Mouse (Mus musculus) spleen, adult 2 months (tissue): ENCODE data around the gene Zfp691. TPM values are rescaled to one million over a fixed set of nuclear protein-coding genes. Genes with fewer than 3 reads are reported as not detected.

Experiments
- DNase-seq, 2 experiments: peaks; one replicate each; pipeline versions ENCODE4 v3.0.0 to v3.0.0-alpha.2; 2012 to 2021; ENCODE audit warnings: low spot score in 2 of 2, low read depth in 1 of 2
- H3K27ac ChIP-seq: fragments of 200-500 bp; 2 replicates; pipeline ENCODE4 v1.5.1; 2012; ENCODE audit warnings: low read length, inconsistent platforms; ENCODE audit not compliant: insufficient read depth
- H3K27me3 ChIP-seq: fragments of 200-500 bp; 2 replicates; pipeline ENCODE4 v1.6.1; 2012; ENCODE audit warnings: mild to moderate bottlenecking, moderate library complexity, low read length, inconsistent platforms; ENCODE audit not compliant: control insufficient read depth, insufficient read depth
- H3K36me3 ChIP-seq: fragments of 200-500 bp; 2 replicates; pipeline ENCODE4 v1.6.1; 2012; ENCODE audit warnings: mild to moderate bottlenecking, low read length, inconsistent platforms; ENCODE audit not compliant: control insufficient read depth, insufficient read depth
- H3K4me1 ChIP-seq: fragments of 200-500 bp; 2 replicates; pipeline ENCODE4 v1.6.1; 2011; ENCODE audit warnings: inconsistent platforms; ENCODE audit not compliant: control insufficient read depth, insufficient read depth, insufficient read length
- H3K4me3 ChIP-seq: fragments of 200-500 bp; 2 replicates; pipeline ENCODE4 v1.5.1; 2011; ENCODE audit warnings: mild to moderate bottlenecking, inconsistent platforms; ENCODE audit not compliant: insufficient read depth, insufficient read length; ENCODE audit errors: extremely low read depth
- CTCF ChIP-seq: fragments of 200-500 bp; IDR thresholded peaks from 2 replicates; pipeline ENCODE4 v1.5.1; 2011; ENCODE audit warnings: mild to moderate bottlenecking, inconsistent platforms; ENCODE audit not compliant: insufficient read depth, insufficient read length, insufficient replicate concordance; ENCODE audit errors: extremely low read depth
- POLR2A ChIP-seq: fragments of 200-500 bp; IDR thresholded peaks from 2 replicates; pipeline ENCODE4 v1.6.1; 2011; ENCODE audit warnings: low read depth, low read length, inconsistent platforms
- WGBS: fragments of 180-500 bp; shearing (Covaris S2); methylation state at CpG from one replicate; pipeline ENCODE4 v1.1.7; 2018; 5-methylcytosine and 5-hydroxymethylcytosine counted together
- polyA plus RNA-seq: library from polyadenylated mRNA; depleted of rRNA; stranded (reverse); fragments of >200 nt; gene quantifications from 2 replicates; pipeline ENCODE4 v1.2.3, GENCODE M21; 2012; rRNA removed

Gene Zfp691
- polyA plus RNA-seq: 10.2 and 10.4 TPM in 2 replicates

DNA sequence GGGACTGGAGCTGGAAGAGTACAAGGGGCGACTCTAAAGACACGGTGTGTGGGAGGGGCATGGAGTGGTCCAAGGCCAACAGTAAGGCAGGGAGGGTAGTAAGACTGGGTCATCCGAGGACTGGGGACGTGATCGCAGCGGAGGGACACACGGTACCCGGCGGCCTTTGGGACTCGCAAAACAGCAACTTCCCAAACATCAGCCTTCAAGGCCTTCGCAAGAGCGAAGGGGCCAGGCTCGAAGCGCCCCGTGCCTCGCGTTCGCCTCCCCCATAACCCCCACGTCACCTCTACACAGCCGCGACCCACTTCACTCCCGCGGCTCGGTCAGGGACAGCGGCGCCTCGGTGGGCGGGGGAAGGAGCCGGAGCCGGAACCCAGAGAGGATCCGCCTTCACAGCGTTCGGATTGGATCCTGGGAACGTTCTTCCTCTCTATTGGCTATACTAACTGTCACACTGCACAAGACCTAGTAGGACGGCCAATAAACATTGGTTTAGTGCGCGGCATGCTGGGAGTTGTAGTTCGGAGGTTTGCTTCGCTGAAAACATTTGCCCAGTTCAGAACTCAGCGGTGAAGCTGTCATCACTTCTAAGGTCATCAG is at the start of gene Zfp691:
TSS of gene Zfp691 (minus strand) at position 345 of the 603 bp plus-strand sequence.
- WGBS: under 1% methylated on average over 40 of the region's 40 CpGs
- Histone ChIP-seq H3K4me1 (peaks cover 9% of the 10 kb centered on the region; the same call in 1 of the 2 replicates), H3K36me3 (peaks cover 5% of the 10 kb centered on the region), H3K27me3 (no peaks in the 10 kb centered on the region), H3K4me3 (peak within 1 kb of the TSS; percentile 79), H3K27ac (0 out of 2 replicates have a peak within 1 kb of the TSS, but pooled peaks have one; percentile 11)
- peak; percentile 94 to 95 for DNase-seq
- TF ChIP-seq CTCF: no peak
- peak; percentile 46; the same call in 1 of the 2 replicates for TF ChIP-seq POLR2A

DNA sequence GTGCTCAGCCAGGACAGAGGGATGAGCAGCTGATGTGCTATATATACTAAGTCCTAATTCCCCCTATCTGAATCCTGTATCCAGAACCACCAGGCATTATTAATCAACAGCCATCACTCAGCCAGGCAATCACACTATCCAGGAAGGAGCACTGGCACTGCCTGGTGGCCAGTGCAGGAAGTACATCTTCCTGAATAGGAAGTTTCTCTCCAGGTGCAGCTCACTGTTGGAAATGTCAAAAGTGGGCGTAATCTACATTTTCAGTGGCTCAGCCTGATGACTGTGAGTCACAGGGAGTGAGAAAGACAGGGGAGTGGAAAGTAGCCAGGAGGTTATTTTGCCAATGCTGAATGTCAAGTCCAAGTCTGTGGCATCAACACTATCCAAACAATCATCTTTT is 49.7 kb upstream of the Zfp691 start:
- Histone ChIP-seq H3K4me3 (no peak overlapping the region), H3K27ac (no peak overlapping the region), H3K4me1 (no peaks in the 10 kb centered on the region), H3K36me3 (peaks cover 14% of the 10 kb centered on the region), H3K27me3 (no peaks in the 10 kb centered on the region)
- WGBS: 86% methylated on average over 1 of the region's 1 CpGs
- TF ChIP-seq POLR2A (no peak), CTCF (peak; percentile 35; the same call in 1 of the 2 replicates)
- DNase-seq: no peak

DNA sequence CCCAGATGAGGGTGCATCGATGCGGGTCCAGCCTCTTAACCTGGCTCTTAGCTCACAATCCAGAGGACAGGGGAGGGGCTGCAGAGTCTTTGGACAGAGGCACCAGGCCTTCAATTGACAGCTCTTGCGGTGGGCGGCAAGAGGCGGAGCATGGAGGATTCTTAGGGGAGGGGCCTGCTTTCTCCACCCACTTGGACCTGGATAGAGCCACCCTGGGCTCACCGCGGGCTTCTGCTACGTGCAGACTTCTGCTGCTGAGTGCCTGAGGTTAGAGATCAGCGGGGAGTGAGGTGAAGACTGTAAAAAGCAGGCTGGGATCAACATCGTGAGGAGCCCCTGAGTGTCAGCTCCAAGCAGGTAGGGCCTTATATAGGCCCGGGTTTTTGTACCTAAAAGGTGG is 44.2 kb upstream of the Zfp691 start, which contains the start of gene Tmem269:
TSS of gene Tmem269 (minus strand) at position 49 of the 400 bp plus-strand sequence.
- Histone ChIP-seq H3K4me3 (no peak within 1 kb of the TSS), H3K4me1 (no peaks in the 10 kb centered on the region), H3K27ac (no peak within 1 kb of the TSS), H3K27me3 (no peaks in the 10 kb centered on the region), H3K36me3 (no peaks in the 10 kb centered on the region)
- no peak for TF ChIP-seq CTCF
- TF ChIP-seq POLR2A: no peak
- DNase-seq: no peak
- 37% methylated on average over 11 of the region's 11 CpGs for WGBS

DNA sequence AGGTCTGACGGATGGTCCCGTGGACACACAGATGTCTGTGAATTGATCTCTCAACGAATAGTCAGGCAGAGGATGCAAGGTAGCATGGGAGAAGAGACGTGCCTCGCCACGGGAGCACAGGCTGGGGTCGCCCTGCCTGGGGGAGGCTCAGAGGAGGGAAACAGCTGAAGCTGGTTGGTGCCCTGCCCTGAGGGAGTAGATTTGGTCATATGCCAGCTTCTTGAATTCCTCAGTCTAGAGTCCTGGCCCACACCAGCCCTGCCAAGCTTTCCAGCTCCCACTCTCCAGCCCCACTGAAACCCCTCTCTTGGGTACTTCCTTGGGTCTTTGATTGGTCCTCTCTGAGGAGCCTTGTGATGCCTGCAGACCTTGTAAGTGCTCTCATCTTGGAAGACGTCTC is 42.7 kb upstream of the Zfp691 start:
- DNase-seq: no peak
- Histone ChIP-seq H3K27me3 (no peaks in the 10 kb centered on the region), H3K4me3 (no peak overlapping the region), H3K27ac (no peak overlapping the region), H3K4me1 (no peaks in the 10 kb centered on the region), H3K36me3 (no peaks in the 10 kb centered on the region)
- WGBS: 74% methylated on average over 8 of the region's 8 CpGs
- TF ChIP-seq POLR2A (no peak), CTCF (no peak)

DNA sequence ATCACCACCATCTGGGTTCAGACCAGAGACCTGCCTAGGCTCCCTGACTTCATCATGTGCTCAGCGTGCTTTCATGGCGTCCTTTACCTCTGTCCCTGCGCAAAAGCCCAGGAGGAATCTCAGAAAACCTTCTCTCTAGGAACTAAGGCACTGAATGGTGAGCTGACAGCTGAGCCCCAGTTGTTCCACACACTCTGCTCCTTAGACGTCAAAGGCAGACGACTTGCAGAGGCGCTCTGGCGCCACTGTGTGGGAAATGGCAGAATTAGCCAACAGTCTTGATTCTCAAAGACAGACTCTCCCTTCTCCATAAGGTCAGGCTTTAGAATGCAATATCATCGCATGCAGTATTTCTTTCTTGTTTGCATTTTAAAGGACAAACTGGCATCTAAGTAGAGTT is 30.7 kb upstream of the Zfp691 start:
- DNase-seq: peak; percentile 25 to 58
- WGBS: 24% methylated on average over 8 of the region's 8 CpGs

DNA sequence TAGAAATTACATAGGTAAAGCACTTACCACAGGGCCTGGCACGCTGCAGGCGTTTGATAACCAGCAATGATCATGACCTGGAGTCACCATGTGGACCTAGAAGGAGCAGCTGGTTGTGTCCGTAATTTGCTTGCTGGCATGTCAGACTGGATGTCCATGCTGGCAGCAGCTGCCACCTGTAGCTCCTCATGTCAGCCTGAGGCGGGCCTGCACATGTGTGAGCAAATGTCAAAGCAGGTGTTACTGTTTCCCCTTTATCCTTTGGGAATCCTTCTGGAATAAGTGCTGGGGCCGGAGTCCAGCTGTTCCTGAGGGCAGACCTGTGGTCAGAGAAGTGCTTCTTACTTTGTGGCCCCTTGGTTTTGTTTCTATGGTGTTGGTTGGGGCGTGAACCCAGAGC is 24.1 kb upstream of the Zfp691 start:
- Histone ChIP-seq H3K4me3 (no peak overlapping the region), H3K27ac (no peak overlapping the region), H3K36me3 (peaks cover 5% of the 10 kb centered on the region), H3K4me1 (peaks cover 6% of the 10 kb centered on the region; the same call in 1 of the 2 replicates), H3K27me3 (no peaks in the 10 kb centered on the region)
- no peak for DNase-seq
- TF ChIP-seq POLR2A (no peak), CTCF (no peak)
- 88% methylated on average over 6 of the region's 6 CpGs for WGBS

More for the DNA sequence above, 30.7 kb upstream of the Zfp691 start:
- Histone ChIP-seq H3K27ac (no peak overlapping the region), H3K4me3 (no peak overlapping the region), H3K27me3 (no peaks in the 10 kb centered on the region), H3K4me1 (no peaks in the 10 kb centered on the region), H3K36me3 (peaks cover 5% of the 10 kb centered on the region)
- TF ChIP-seq CTCF (peak; percentile 80; the same call in 1 of the 2 replicates), POLR2A (no peak)
